Mouse (Mus musculus) fat pad, adult 2 months (tissue): ENCODE measurements around the gene Alg9.

Experiments
- DNase-seq: peaks from one replicate; pipeline ENCODE4 v3.0.0-alpha.2; 2011; ENCODE audit warnings: low read depth, low spot score; ENCODE audit errors: extremely low read depth

The Alg9 gene

GRCm38 (mm10) chr9:50753947-50754346 is 20.9 kb upstream of the Alg9 start:
- no peak for DNase-seq

- DNase-seq: no peak
These were observed 18.1 kb upstream of the Alg9 start for GRCm38 (mm10) chr9:50756711-50757110.

- DNase-seq: no peak
These were observed 13.1 kb upstream of the Alg9 start for GRCm38 (mm10) chr9:50761520-50762243.

- no peak for DNase-seq
These were observed 11.5 kb upstream of the Alg9 start for GRCm38 (mm10) chr9:50763331-50763730.

- no peak for DNase-seq
These were observed 7.2 kb upstream of the Alg9 start for GRCm38 (mm10) chr9:50767531-50768106.

GRCm38 (mm10) chr9:50768107-50769002 is 6.5 kb upstream of the Alg9 start, which contains the start of gene Fdxacb1:
TSS of gene Fdxacb1 (plus strand) at chr9:50768236.
- DNase-seq: peak; percentile 67

- no peak for DNase-seq
These were observed 4.8 kb upstream of the Alg9 start for GRCm38 (mm10) chr9:50770011-50770410.

GRCm38 (mm10) chr9:50774026-50774462 is 775 bp upstream of the Alg9 start:
- DNase-seq: no peak

GRCm38 (mm10) chr9:50775662-50776126 is 875 bp downstream of the Alg9 start:
- DNase-seq: no peak

- no peak for DNase-seq
These were observed 1.4 kb downstream of the Alg9 start for GRCm38 (mm10) chr9:50776162-50776760.

GRCm38 (mm10) chr9:50782155-50782554 is 7.3 kb downstream of the Alg9 start:
- DNase-seq: no peak

- DNase-seq: no peak
These were observed 20.4 kb downstream of the Alg9 start for GRCm38 (mm10) chr9:50795266-50795665.

GRCm38 (mm10) chr9:50796776-50797175 is 22.0 kb downstream of the Alg9 start:
- no peak for DNase-seq

- no peak for DNase-seq
These were observed 22.8 kb downstream of the Alg9 start for GRCm38 (mm10) chr9:50797641-50798040.

- no peak for DNase-seq
These were observed 23.5 kb downstream of the Alg9 start for GRCm38 (mm10) chr9:50798368-50798767.

GRCm38 (mm10) chr9:50800985-50801384 is 26.2 kb downstream of the Alg9 start:
- no peak for DNase-seq

GRCm38 (mm10) chr9:50803055-50803671 is 28.3 kb downstream of the Alg9 start:
- no peak for DNase-seq

- DNase-seq: no peak
These were observed 33.7 kb downstream of the Alg9 start for GRCm38 (mm10) chr9:50808471-50808870.

- no peak for DNase-seq
These were observed 34.3 kb downstream of the Alg9 start for GRCm38 (mm10) chr9:50809146-50809545.

GRCm38 (mm10) chr9:50811187-50811586 is 36.4 kb downstream of the Alg9 start:
- no peak for DNase-seq

GRCm38 (mm10) chr9:50811746-50812145 is 36.9 kb downstream of the Alg9 start:
- no peak for DNase-seq
